Mouse (Mus musculus) telencephalon, adult 2 months (tissue): ENCODE measurements around the gene Olfr1014.
A peak's percentile ranks its signal among the peaks of the same experiment; 100 is the strongest.

Experiments used
- DNase-seq: peaks from one replicate; pipeline ENCODE4 v3.0.0-alpha.2; 2011; ENCODE audit warnings: low read depth, low spot score

The Olfr1014 gene

GRCm38 (mm10) chr2:85772413-85772812 is at the start of gene Olfr1014:
Gene Olfr1014, plus strand, starts transcription at chr2:85772713.
- no peak for DNase-seq

- peak; percentile 15 for DNase-seq
These were observed 46.7 kb upstream of the Olfr1014 start for GRCm38 (mm10) chr2:85725793-85726192.

GRCm38 (mm10) chr2:85753822-85754221 is 18.7 kb upstream of the Olfr1014 start:
- no peak for DNase-seq

- DNase-seq, result no peak
These were observed 9.8 kb upstream of the Olfr1014 start, which contains the start of gene Olfr1012 for GRCm38 (mm10) chr2:85762666-85763065. Gene Olfr1012, minus strand, starts transcription at chr2:85762766.

- no peak for DNase-seq
These were observed 5.7 kb upstream of the Olfr1014 start, which contains the start of gene Olfr1013 for GRCm38 (mm10) chr2:85766798-85767197. Gene Olfr1013, plus strand, starts transcription at chr2:85767098.

- DNase-seq, result no peak
These were observed 9.2 kb downstream of the Olfr1014 start, which contains the start of gene Olfr1015 for GRCm38 (mm10) chr2:85781717-85782116. Gene Olfr1015, plus strand, starts transcription at chr2:85782017.

GRCm38 (mm10) chr2:85792331-85792730 is 19.8 kb downstream of the Olfr1014 start:
- DNase-seq, result no peak

GRCm38 (mm10) chr2:85802444-85802843 is 29.9 kb downstream of the Olfr1014 start, which contains the start of gene Olfr1016:
Gene Olfr1016, minus strand, starts transcription at chr2:85802544.
- no peak for DNase-seq

GRCm38 (mm10) chr2:85804501-85804900 is 32.0 kb downstream of the Olfr1014 start:
- no peak for DNase-seq

- no peak for DNase-seq
These were observed 45.7 kb downstream of the Olfr1014 start, which contains the start of gene Olfr1018 for GRCm38 (mm10) chr2:85818179-85818578. Gene Olfr1018, plus strand, starts transcription at chr2:85818479.
